Mouse (Mus musculus) liver, adult (tissue): ENCODE results near the gene Draxin.
A peak's percentile ranks its signal among the peaks of the same experiment; 100 is the strongest.

ENCODE experiments used
- GATA4 ChIP-seq: IDR thresholded peaks from 2 replicates; pipeline ENCODE4 v1.6.1; 2014; ENCODE audit warnings: mild to moderate bottlenecking, low read length; ENCODE audit not compliant: insufficient replicate concordance

The Draxin gene

DNA sequence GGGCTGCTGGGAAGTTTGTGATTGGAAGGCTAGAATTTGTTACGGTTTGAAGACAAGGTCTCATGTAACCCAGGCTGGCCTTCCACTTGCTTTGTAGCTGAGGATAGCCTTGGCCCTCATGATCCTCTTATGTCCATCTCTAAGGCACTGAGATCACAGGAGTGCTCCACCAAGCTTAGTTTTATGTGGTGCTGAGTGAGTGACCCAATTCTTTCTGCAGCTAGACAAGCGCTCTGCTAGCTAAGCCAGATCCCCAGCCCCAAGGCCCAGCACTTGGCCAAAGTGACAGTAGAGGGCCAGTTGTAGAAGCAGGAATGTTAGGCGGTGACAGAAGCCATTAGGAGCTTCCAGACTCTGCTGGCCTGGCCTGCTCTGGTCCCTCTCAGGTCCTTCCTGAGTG, 26.4 kb downstream of the Draxin start:
- no peak for TF ChIP-seq GATA4

DNA sequence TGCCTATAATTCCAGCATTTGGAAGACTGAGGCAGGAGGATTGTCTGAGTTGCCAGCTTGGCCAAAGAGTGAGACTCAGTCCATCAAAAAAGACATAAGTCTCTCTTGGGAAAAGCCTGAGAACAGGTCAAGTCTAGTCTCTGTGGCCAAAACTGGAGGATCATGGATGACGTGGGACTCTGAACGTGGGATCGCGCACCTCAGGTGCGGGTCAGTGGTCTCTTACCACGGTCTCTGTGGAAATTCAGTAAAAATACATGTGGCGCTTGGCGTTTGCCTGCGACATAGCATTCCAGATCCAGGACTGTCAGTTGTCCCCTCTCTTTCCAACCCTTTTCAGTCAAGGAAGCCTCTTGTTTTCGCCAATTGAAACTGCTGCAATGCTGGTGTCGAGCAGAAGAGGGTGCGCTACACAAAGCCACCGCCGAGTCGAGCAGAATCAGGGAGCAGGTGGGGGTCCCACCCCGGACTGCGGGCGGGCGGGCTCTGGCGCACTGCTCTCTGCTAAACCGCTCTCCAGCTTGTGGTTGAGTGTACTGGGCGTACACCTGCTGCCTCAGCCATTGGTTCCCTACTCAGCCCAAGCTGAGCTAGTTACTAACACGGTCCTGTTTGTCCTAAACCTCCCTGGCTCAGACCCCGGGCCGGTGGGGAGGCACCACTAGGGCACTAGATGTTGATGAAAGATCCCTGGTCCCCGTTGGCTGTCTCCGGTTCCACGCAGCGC, 28.5 kb downstream of the Draxin start:
- no peak for TF ChIP-seq GATA4

DNA sequence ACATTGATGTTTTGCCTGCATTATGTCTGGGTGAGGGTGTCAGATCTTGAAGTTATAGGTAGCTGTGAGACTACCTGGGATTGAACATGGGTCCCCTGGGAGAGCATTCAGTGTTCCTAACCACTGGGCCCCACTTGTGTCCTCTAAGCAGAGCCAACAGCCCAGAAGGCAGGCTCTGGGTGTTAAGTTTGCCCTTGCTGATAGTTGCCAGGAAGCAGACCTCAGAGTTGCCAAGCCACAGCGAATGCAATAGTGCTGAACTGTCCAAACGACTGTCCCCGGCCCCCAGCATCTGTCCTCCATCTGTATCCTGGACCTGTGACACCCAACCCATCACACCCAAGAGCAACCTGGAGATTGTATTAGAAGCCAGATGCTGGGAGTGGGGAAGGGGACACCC, 31.8 kb downstream of the Draxin start:
- no peak for TF ChIP-seq GATA4

DNA sequence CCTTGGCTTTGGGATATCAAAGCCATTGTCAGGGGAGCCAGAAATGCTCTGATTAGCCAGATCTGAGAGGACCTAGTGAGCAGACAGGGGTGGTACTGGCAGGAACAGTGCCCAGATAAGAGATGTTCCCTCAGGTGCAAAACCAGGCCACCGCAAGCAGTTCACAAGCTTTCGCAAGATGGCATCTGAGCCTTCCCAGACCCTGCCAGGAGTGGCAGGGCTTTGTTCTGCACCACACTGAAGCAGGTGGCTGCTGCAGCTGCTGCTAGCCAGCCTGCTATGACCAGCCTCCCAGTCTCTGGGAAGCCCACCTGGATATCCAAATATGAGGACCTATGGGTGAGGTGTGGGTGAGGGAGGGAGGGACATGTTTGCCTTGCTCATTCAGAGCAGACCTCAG, 32.6 kb downstream of the Draxin start:
- TF ChIP-seq GATA4 = no peak

DNA sequence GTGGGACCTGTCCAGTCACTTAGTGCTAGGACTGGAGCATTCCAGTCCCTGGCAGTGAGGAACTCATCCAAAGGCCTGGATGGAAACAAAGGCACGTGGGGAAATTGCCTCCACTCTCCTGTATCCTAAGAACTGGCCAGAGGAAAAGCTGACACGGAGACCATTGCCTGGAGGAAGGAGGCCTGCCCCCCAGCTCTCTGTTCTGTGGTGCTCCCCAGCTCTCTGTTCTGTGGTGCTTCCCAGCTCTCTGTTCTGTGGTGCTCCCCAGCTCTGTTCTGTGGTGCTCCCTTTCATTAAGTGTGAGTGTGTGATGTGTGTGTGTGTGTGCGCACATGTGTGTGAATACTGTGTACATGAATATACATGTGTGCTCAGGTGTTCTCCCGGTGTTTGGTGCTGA, 35.4 kb downstream of the Draxin start:
- TF ChIP-seq GATA4 = no peak

DNA sequence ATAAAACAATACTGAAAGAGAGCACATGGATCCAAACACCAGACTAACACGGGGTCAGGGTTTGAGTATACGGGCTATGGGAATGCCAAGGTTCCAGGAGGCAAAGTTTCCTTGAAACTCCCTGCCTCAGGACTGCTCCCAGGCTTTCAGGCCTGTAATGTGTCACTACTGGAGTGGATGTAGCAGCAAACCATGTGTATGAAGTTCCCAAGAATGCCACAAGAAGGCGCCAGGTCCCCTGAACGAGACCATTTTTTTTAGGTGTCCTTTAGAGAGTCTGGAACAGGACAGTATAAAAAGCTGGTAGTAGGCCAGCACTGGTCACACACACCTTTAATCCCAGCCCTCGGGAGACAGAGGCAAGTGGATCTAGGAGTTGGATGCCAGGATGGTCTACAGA, 36.3 kb downstream of the Draxin start:
- TF ChIP-seq GATA4 = no peak

DNA sequence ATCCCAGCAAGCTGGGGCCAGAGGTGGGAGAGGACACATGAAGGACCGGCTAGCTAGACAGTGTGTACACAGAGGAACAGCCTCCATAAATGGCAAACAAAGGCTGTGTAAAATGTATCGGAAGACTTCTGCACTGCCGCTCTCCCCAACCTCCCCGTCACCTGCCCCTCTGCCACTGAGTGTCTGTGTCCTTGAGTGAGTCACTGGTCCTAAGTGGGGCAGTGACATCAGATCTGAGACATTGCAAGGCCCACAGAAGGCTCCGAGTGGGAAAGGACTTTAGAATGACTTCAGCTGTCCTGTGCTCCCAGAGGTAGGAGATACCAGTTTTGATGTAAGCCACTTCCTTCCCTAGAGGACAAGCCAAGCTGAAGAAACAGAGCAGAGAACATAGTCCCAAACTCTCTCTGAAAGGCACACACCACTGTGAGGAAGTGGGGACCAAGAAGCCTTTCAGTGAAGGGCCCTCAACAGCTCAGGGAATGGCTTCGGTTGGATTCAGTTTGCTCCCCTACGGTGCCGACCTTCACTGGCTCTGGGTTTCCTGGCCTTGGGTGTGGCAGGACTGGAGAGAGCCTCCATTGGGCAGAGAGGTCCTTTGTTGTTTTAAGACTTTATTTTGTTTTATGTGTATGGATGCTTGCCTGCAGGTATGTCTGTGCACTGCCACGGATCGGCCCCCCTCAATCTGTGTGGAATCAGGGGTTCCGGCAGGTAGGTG, 37.8 kb downstream of the Draxin start:
- TF ChIP-seq GATA4 = no peak

DNA sequence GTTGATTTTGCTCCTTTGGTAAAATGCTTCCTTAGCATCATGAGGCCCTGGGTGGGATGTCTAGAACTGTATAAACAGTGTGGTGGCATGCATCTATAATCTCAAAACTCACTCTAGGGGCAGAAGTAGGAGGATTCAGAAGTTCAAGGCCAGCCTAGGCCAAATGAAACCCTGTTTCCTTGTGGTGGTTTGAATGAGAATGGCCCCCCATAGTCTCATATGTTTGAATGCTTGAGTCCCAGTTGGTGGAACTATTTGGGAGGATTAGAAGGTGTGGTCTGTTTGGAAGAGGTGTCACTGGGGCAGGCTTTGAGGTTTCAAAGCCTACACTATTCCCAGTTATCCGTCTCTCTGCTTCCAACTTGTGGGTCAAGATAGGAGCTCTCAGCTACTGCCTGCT, 39.3 kb downstream of the Draxin start:
- TF ChIP-seq GATA4 = no peak

DNA sequence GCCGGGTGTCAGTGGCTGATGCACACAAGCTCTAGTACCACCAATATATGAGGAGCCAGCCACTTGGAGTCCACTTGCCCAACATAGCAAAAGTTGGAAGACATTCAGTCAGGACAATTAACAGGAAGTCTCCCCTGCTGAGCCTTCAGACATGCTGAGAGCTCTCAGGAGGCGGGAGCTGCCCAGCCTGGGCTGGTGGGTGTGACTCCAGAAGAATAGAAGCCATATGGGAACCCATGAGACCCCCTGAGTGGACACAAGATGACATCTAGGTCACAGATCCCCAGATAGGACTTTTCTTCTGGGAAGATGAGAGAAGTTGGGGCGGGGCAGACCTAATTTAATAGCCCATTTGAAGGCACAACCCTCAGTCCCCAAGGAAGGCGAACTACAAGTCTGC, 41.3 kb downstream of the Draxin start:
- TF ChIP-seq GATA4 = no peak

DNA sequence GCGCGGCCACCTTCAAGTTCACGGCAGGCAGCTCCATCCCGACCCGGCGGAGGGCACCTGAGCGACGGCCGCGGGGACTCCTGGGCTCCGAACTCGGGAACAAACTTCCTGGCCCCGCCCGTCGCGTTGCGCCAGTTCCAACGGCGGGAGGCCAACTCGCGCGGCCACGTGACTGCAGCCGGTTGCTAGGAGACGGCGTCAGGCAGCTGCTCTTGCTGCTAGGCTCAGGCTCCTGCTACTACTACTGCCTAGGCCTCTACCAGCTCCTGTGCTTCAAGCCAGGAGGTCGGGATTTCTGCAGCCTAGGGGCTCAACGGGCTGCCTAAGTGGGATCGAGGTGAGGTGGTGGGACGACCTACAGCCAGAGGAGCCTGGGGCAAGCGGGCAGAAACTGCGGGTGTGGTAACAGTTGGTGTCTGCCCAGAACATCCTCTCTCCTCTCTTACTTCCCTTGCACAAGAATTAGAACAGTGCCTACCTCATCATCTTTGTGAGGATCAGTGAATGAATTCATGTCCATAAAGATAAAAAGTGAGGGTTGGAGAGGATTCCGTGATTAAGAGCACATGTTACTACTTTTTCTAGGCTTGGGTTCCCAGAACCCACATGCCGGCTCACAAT, 42.5 kb downstream of the Draxin start, which contains the start of gene Agtrap:
Gene Agtrap, minus strand, starts transcription at position 125 of the 621 bp plus-strand sequence.
- peak; percentile 14; the same call in 1 of the 2 replicates for TF ChIP-seq GATA4

DNA sequence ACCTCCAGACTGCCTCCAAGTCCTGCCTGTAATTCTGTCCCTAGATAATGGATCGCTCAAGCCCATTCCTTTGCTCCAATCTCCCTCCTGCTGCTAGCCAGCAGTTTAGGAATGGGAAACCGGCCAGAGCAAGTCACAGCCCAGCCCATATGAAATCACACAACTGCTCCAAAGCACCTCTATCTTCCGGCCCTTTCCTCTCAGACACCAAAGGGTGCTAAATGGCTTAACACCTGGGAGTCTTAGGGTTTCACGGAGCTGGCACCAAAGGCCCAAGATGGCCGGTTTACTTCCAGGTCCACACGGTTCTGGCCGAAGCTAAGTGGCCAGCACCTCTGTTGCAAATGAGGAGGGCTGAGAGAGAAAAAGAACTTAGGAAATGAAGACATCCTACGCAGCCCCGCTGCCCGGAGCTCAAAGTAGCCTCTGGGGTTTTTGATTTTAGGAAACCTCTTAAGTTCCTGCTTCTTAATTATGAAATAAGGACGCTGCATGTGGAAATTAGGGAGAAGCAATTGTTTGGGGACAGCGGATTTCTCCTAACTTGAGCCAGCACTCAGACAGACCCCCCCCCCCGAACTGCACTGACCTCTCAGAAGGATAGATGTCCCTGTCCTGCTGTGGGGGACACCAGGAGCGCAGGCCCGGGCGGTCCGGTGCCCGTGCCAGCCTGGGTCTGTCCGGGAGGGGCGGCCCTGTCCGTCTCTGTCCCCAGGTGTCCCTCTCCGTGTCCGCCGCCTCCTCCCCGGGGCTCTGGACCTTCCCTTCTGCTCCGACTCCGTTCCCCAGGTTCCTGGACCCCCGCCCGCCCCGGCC, 43.2 kb downstream of the Draxin start:
- no peak for TF ChIP-seq GATA4

DNA sequence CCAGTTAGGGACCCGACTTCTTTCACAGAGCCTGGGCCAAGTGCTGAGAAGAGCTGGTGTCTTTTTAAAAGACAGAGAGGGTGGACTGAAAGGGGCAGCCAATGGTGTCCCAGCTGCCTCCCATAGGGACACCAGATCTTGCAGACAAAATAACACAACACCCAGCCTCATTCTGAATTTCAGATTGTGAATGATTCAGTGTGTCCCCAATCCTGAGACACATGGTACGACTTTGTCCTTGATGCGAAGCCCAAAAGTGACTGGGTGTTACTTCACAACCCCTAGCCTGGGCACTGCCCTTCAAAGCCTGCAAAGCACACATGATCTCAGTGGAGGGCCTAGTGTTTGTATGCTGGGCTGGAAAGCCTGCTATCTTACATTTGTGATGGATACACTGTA, 44.6 kb downstream of the Draxin start:
- TF ChIP-seq GATA4 = no peak

DNA sequence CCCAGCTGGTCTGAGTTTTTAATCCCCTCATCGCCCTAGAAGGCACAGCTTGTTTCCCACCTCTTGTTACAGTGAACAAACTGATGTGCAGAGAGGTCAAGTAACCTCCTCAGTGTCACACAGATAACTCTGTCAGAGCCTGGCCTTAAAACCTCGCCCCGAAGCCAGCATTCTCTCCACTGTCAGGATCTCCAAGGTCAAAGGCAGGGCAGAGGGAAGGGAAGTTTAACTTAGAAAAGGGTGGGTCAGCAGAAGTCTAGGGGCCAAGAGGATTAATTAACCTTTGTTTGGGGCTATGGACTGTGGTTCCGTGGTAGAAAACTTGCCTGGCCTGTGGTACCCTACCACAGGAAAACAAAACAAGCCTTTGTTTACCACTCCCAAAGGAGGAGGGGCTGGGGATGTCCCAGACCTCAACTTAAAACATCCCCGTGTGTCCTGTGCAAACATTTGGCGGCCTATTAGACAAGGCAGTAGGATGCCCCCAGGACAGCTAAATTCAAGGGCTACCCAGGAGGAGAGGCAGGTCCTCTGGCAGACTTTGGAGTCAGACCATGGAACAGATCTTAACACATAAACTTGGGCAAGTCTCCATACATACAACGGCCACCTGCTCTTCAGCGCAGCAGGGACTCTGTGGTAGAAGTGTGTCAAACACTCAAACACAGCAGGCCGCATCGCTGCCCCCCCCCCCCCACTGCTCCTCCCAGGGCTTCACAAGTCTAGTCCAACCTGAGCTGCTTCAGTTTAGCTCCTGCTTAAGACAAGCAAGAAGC, 45.2 kb downstream of the Draxin start:
- peak; percentile 72; the same call in 1 of the 2 replicates for TF ChIP-seq GATA4

DNA sequence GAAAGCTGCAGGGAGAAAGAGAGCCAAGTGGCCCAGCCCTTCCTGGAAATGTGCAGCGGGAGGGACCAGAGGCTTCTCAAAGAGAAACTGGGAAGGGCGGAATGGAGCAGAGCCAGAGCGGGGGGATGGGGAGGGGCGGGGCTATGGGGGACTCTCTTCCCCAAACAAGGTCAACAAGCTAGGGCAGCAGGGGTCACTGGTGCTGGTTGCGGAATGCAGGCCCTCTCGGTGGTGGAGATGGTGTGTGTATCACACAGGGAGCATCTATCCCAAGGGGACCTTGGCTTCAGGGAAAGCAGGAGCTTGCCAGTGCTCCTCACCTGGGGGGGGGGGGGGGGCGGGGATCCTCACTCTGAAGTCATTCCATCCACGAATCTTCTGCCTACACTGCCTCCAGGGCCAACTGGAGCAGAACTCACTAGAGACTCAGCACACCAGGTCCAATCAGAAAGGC, 46.2 kb downstream of the Draxin start:
- no peak for TF ChIP-seq GATA4
